Mouse (Mus musculus): ENCODE measurements around the gene Gm20661. TPM values are rescaled to one million over a fixed set of nuclear protein-coding genes. Genes with fewer than 3 reads are reported as not detected.

Gene Gm20661
- 0.10 TPM in 1 of 2 replicates, not detected in the other for polyA plus RNA-seq (2012; rRNA removed)

GRCm38 (mm10) chr9:107982681-107983346, at the start of gene Gm20661:
TSS of gene Gm20661 (plus strand) at chr9:107983058.

GRCm38 (mm10) chr9:107935374-107935773, 47.5 kb upstream of the Gm20661 start, which contains the start of gene Camkv:
TSS of gene Camkv (plus strand) at chr9:107935674.

GRCm38 (mm10) chr9:107949922-107950235, 33.0 kb upstream of the Gm20661 start, which contains the start of gene Traip:
TSS of gene Traip (plus strand) at chr9:107950136.

GRCm38 (mm10) chr9:107975399-107976386, 7.2 kb upstream of the Gm20661 start, which contains the start of gene Uba7:
TSS of gene Uba7 (plus strand) at chr9:107975505.

GRCm38 (mm10) chr9:107985131-107986119, 2.6 kb downstream of the Gm20661 start, which contains the start of gene Inka1:
TSS of gene Inka1 (minus strand) at chr9:107985879.

GRCm38 (mm10) chr9:107992197-107992596, 9.3 kb downstream of the Gm20661 start, which contains the start of gene Cdhr4:
TSS of gene Cdhr4 (plus strand) at chr9:107992497.

GRCm38 (mm10) chr9:107996049-107996448, 13.2 kb downstream of the Gm20661 start, which contains the start of gene Gm20662:
TSS of gene Gm20662 (plus strand) at chr9:107996349.

GRCm38 (mm10) chr9:108001922-108002770, 19.3 kb downstream of the Gm20661 start, which contains the start of gene Ip6k1:
TSS of gene Ip6k1 (plus strand) at chr9:108002501.

Other genes with a start within 250 kb of the Gm20661 start
- 40.9 and 42.4 TPM in 2 replicates for gene Rbm5, start 212.1 kb upstream of the Gm20661 start, polyA plus RNA-seq (2012; rRNA removed)
- gene Rbm6, start 109.8 kb upstream of the Gm20661 start, polyA plus RNA-seq (2012; rRNA removed): 9.4 and 10.8 TPM in 2 replicates
- gene Mon1a, start 94.9 kb upstream of the Gm20661 start, polyA plus RNA-seq (2012; rRNA removed): 81.4 and 99.9 TPM in 2 replicates
- 114 and 117 TPM in 2 replicates for gene Mst1r, start 76.2 kb upstream of the Gm20661 start, polyA plus RNA-seq (2012; rRNA removed)
- 0.02 TPM in 1 of 2 replicates, not detected in the other for gene Actl11, start 54.6 kb upstream of the Gm20661 start, polyA plus RNA-seq (2012; rRNA removed)
- 0.03 TPM in 1 of 2 replicates, not detected in the other for gene Camkv, start 47.4 kb upstream of the Gm20661 start, polyA plus RNA-seq (2012; rRNA removed)
- 1.1 and 3.8 TPM in 2 replicates for gene Traip, start 32.9 kb upstream of the Gm20661 start, polyA plus RNA-seq (2012; rRNA removed)
- 53.4 and 66.2 TPM in 2 replicates for gene Uba7, start 7.6 kb upstream of the Gm20661 start, polyA plus RNA-seq (2012; rRNA removed)
- 4.4 and 6.8 TPM in 2 replicates for gene Inka1, start 2.8 kb downstream of the Gm20661 start, polyA plus RNA-seq (2012; rRNA removed)
- 0.35 and 1.2 TPM in 2 replicates for gene Cdhr4, start 9.4 kb downstream of the Gm20661 start, polyA plus RNA-seq (2012; rRNA removed)
- 0.93 and 1.1 TPM in 2 replicates for gene Gm20662, start 13.3 kb downstream of the Gm20661 start, polyA plus RNA-seq (2012; rRNA removed)
- 112 and 139 TPM in 2 replicates for gene Ip6k1, start 19.4 kb downstream of the Gm20661 start, polyA plus RNA-seq (2012; rRNA removed)
- gene Gmppb, start 66.2 kb downstream of the Gm20661 start, polyA plus RNA-seq (2012; rRNA removed): 37.4 and 38.5 TPM in 2 replicates
- 13.0 and 13.5 TPM in 2 replicates for gene Amigo3, start 70.1 kb downstream of the Gm20661 start, polyA plus RNA-seq (2012; rRNA removed)
- 0.31 and 0.59 TPM in 2 replicates for gene Mst1, start 97.4 kb downstream of the Gm20661 start, polyA plus RNA-seq (2012; rRNA removed)
- gene Rnf123, start 100.3 kb downstream of the Gm20661 start, polyA plus RNA-seq (2012; rRNA removed): 79.7 and 82.5 TPM in 2 replicates
- 125 and 159 TPM in 2 replicates for gene Apeh, start 111.5 kb downstream of the Gm20661 start, polyA plus RNA-seq (2012; rRNA removed)
- gene Bsn, start 207.3 kb downstream of the Gm20661 start, polyA plus RNA-seq (2012; rRNA removed): 3.3 and 3.5 TPM in 2 replicates

Measured in colon, adult 2 months (tissue).